Mouse (Mus musculus) CH12.LX (cell line): ENCODE measurements around the gene Pml. TPM values are rescaled to one million over a fixed set of nuclear protein-coding genes. Genes with fewer than 3 reads are reported as not detected.

Experiments
- DNase-seq: peaks from one replicate; pipeline ENCODE4 v3.0.0-alpha.2; 2013; ENCODE audit errors: extremely low read depth
- H3K27ac ChIP-seq: 2 replicates; pipeline ENCODE4 v1.5.1; 2012; ENCODE audit warnings: low read depth, mild to moderate bottlenecking, control low read depth, moderate library complexity; ENCODE audit not compliant: insufficient read depth
- H3K27me3 ChIP-seq: replicated peaks from 2 replicates; pipeline ENCODE3; 2012; ENCODE audit warnings: inconsistent platforms
- H3K36me3 ChIP-seq, 2 experiments: replicated peaks in 1 of 2; 2 replicates each; pipeline versions ENCODE3 to v1.6.1; 2012; ENCODE audit warnings: inconsistent platforms in 1 of 2, low read length in 1 of 2, mild to moderate bottlenecking in 1 of 2, mixed read lengths in 1 of 2, moderate library complexity in 1 of 2; ENCODE audit not compliant: control insufficient read depth in 1 of 2, insufficient read depth in 1 of 2
- H3K4me1 ChIP-seq, 2 experiments: 2 replicates each; pipeline ENCODE4 v1.6.1; 2012; ENCODE audit warnings: inconsistent platforms in 1 of 2, moderate library complexity in 1 of 2; ENCODE audit not compliant: insufficient read depth in 2 of 2, control insufficient read depth in 1 of 2
- H3K4me2 ChIP-seq: 2 replicates; pipeline ENCODE4 v1.6.1; 2012; ENCODE audit warnings: low read depth, mild to moderate bottlenecking, control low read depth; ENCODE audit not compliant: poor library complexity, insufficient read depth, severe bottlenecking
- H3K4me3 ChIP-seq, 3 experiments: fragments of 150-350 bp in 1 of 3; sonication (generic) in 1 of 3; replicated peaks in 1 of 3; 2 replicates each; pipeline versions ENCODE3 to v1.5.1; 2011 to 2012; ENCODE audit warnings: low read depth in 2 of 3, low read length in 2 of 3, mild to moderate bottlenecking in 2 of 3, moderate library complexity in 2 of 3, control low read depth in 1 of 3, improper control_type of control experiment in 1 of 3, inconsistent platforms in 1 of 3, mixed read lengths in 1 of 3; ENCODE audit not compliant: poor library complexity in 1 of 3
- H3K79me2 ChIP-seq: replicated peaks from 2 replicates; pipeline ENCODE4 v1.6.1; 2012; ENCODE audit warnings: mild to moderate bottlenecking, moderate library complexity; ENCODE audit not compliant: control insufficient read depth, poor library complexity, insufficient read depth, severe bottlenecking; ENCODE audit errors: extremely low read depth
- H3K9ac ChIP-seq: 2 replicates; pipeline ENCODE4 v1.6.1; 2012; ENCODE audit warnings: low read depth, mild to moderate bottlenecking, control low read depth, moderate library complexity; ENCODE audit not compliant: insufficient read depth
- H3K9me3 ChIP-seq: replicated peaks from 2 replicates; pipeline ENCODE3; 2012; ENCODE audit warnings: low read length, inconsistent platforms, mixed read lengths
- JUN ChIP-seq: IDR thresholded peaks from 2 replicates; pipeline ENCODE4 v1.6.1; 2011; ENCODE audit warnings: low read depth, mild to moderate bottlenecking, low read length, improper control_type of control experiment, moderate library complexity; ENCODE audit not compliant: insufficient read depth
- KAT2A ChIP-seq: IDR thresholded peaks from 2 replicates; pipeline ENCODE4 v1.6.1; 2012; ENCODE audit warnings: low read length, improper control_type of control experiment, inconsistent platforms; ENCODE audit not compliant: insufficient replicate concordance
- MAX ChIP-seq: IDR thresholded peaks from 2 replicates; pipeline ENCODE4 v1.6.1; 2011; ENCODE audit warnings: low read length, improper control_type of control experiment
- MEF2A ChIP-seq: IDR thresholded peaks from 2 replicates; pipeline ENCODE4 v1.6.1; 2014; ENCODE audit warnings: low read depth, mild to moderate bottlenecking, inconsistent platforms, low read length, improper control_type of control experiment, borderline replicate concordance
- MYC ChIP-seq: IDR thresholded peaks from 2 replicates; pipeline ENCODE4 v1.6.1; 2011; ENCODE audit warnings: low read depth, mild to moderate bottlenecking, improper control_type of control experiment, low read length
- ZKSCAN1 ChIP-seq: IDR thresholded peaks from 2 replicates; pipeline ENCODE4 v1.6.1; 2012; ENCODE audit warnings: low read depth, inconsistent platforms, low read length, improper control_type of control experiment, borderline replicate concordance
- dilution Hi-C: fragments of 300-500 bp; cut with MboI; formaldehyde crosslinking; loops from 2 replicates; pipeline ENCODE4 v1.14.3; 2020; ENCODE audit warnings: low sequenced_read_pairs; ENCODE audit not compliant: extremely low pct_unique_long_range_greater_than_20kb, extremely low pct_ligation_motif_present
- in situ Hi-C: fragments of 300-500 bp; cut with MboI; formaldehyde crosslinking; loops from 3 replicates; pipeline ENCODE4 v1.14.3; 2019; ENCODE audit warnings: low sequenced_read_pairs, low pct_ligation_motif_present, low pct_unique_long_range_greater_than_20kb, mixed read lengths
- polyA plus RNA-seq: library from polyadenylated mRNA; unstranded; fragments of >175 nt; gene quantifications from 2 replicates; pipeline ENCODE4 v1.2.1, GENCODE M21; 2012; ENCODE audit warnings: low read depth; ENCODE audit not compliant: insufficient read length
- total RNA-seq, 2 experiments: library from RNA; depleted of rRNA; stranded (reverse); fragments of 300-350 nt in 1 of 2; fragments of >200 nt in 1 of 2; gene quantifications; 2 replicates each; pipeline ENCODE4 v1.2.3; 2012 to 2014

The Pml gene
- total and polyA plus RNA-seq, 3 experiments: 8.3 to 56.9 (median 21.2) TPM

- Histone ChIP-seq H3K36me3 (no peaks in the 10 kb centered on the region), H3K27me3 (peaks cover 23% of the 10 kb centered on the region), H3K9me3 (peaks cover 19% of the 10 kb centered on the region), H3K4me3 (no peak overlapping the region), H3K27ac (no peak overlapping the region), H3K4me1 (peaks cover 2 to 3% of the 10 kb centered on the region in 2 experiments; a peak in 2 of 4 replicates), H3K79me2 (no peaks in the 10 kb centered on the region), H3K9ac (no peak overlapping the region), H3K4me2 (no peak overlapping the region)
- in situ Hi-C loops (no loop called here), dilution Hi-C loops (no loop called here)
- no peak for DNase-seq
- TF ChIP-seq MAX: no peak
- no peak for TF ChIP-seq MEF2A
- TF ChIP-seq ZKSCAN1: no peak
Observed at GRCm38 (mm10) chr9:58200270-58201090, 49.1 kb downstream of the Pml start.

- no peaks in the 10 kb centered on the region for H3K36me3 ChIP-seq
- H3K4me1 ChIP-seq: peaks cover 2 to 3% of the 10 kb centered on the region in 2 experiments; a peak in 2 of 4 replicates
- no peak overlapping the region for H3K4me3 ChIP-seq
- H3K27me3 ChIP-seq: peaks cover 21% of the 10 kb centered on the region
- dilution Hi-C loops (no loop called here), in situ Hi-C loops (no loop called here)
- no peaks in the 10 kb centered on the region for H3K79me2 ChIP-seq
- no peak overlapping the region for H3K27ac ChIP-seq
- no peak for TF ChIP-seq JUN
- no peak for TF ChIP-seq KAT2A
- TF ChIP-seq, all 38 proteins: peak for 0
- H3K9me3 ChIP-seq: peaks cover 19% of the 10 kb centered on the region
- no peak for DNase-seq
- no peak overlapping the region for H3K9ac ChIP-seq
- H3K4me2 ChIP-seq: no peak overlapping the region
Observed at GRCm38 (mm10) chr9:58199381-58200269, 50.0 kb downstream of the Pml start.

DNA sequence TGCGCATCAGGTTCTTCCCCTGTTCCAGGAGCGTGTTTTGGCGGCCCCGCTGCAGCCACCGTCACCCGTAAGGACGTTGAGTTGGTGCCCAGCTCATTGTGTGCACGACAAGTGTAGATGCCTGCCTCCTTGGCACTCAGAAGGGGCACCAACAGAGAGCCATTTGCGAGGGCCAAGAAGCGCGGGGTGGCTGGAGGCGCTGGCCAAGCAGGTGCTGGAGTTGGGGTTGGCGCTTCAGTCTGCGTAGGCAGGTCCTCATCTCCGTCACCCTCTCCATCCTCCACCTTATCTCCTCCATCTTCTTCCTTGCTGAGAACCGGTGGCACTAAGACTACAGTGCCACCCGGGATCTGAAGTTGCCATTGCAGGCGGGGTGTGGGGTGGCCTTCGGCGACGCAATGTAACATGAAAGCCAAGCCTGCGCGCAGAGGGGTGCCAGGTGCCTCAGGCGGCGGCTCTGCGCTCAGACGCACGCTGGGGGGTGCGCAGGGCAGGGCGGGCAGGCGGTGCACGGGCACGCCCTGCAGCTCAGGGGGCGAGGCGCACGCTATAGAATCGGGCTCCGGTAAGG, 50.7 kb downstream of the Pml start:
- H3K4me2 ChIP-seq: no peak overlapping the region
- peaks cover 19% of the 10 kb centered on the region for H3K9me3 ChIP-seq
- peaks cover 19% of the 10 kb centered on the region for H3K27me3 ChIP-seq
- H3K27ac ChIP-seq: no peak overlapping the region
- no peak for TF ChIP-seq MYC
- TF ChIP-seq JUN: no peak
- in situ Hi-C loops (no loop called here), dilution Hi-C loops (no loop called here)
- H3K4me3 ChIP-seq: no peak overlapping the region
- H3K79me2 ChIP-seq: no peaks in the 10 kb centered on the region
- H3K36me3 ChIP-seq: no peaks in the 10 kb centered on the region
- no peak overlapping the region for H3K9ac ChIP-seq
- no peak for DNase-seq
- H3K4me1 ChIP-seq: peaks cover under 1 to 2% of the 10 kb centered on the region in 2 experiments; a peak in 2 of 4 replicates
